In the genomic region with DNA sequence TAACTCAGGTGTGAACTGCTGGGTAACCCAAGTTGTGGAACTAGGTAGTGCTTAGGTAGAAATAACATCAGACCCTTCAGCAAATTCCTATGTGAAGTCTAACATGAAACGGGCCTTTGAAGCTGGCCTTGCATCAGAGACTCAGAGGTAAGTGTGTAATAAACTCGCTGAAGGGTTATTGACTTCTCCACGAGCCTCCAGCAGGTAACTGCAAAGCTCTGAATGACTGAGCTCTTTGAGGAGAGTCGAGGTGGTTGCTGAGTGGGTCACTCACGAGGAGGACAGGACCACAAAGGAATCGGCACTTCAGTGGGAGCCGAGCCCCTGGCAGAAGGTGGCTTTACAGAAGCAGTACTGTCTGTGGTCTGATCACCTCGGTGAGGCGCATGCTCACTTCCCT, we compare ENCODE assay signal across 18 mouse cellular contexts.
"Had no signal": no experiment of that assay in that cellular context is flagged by ENCODE, and none has a peak within 500 bp of the region (broad histone marks: within the 10 kb centered on the region; RNA-seq: fewer than 3 reads in every experiment).

No protein-coding gene starts in this region.

- H3K9ac ChIP-seq: intestine, embryonic 15.5 days; limb, embryonic 13.5 days; liver, embryonic 12.5 days; liver, embryonic 15.5 days; midbrain, embryonic 12.5 days; midbrain, embryonic 15.5 days; neural tube, embryonic 12.5 days; neural tube, embryonic 15.5 days; stomach, embryonic 15.5 days had no signal

- H3K4me3 ChIP-seq: intestine, embryonic 15.5 days; limb, embryonic 10.5 days; limb, embryonic 13.5 days; liver, embryonic 12.5 days; liver, embryonic 15.5 days; midbrain, embryonic 12.5 days; midbrain, embryonic 15.5 days; neural tube, embryonic 12.5 days; neural tube, embryonic 15.5 days; stomach, embryonic 15.5 days had no signal

- H3K9me3 ChIP-seq: intestine, embryonic 15.5 days; limb, embryonic 10.5 days; limb, embryonic 13.5 days; liver, embryonic 12.5 days; liver, embryonic 15.5 days; midbrain, embryonic 12.5 days; midbrain, embryonic 15.5 days; neural tube, embryonic 12.5 days; neural tube, embryonic 15.5 days; stomach, embryonic 15.5 days had no signal

- H3K27ac ChIP-seq: intestine, embryonic 15.5 days; limb, embryonic 10.5 days; limb, embryonic 13.5 days; liver, embryonic 12.5 days; liver, embryonic 15.5 days; midbrain, embryonic 12.5 days; midbrain, embryonic 15.5 days; neural tube, embryonic 12.5 days; neural tube, embryonic 15.5 days; stomach, embryonic 15.5 days had no signal

- H3K36me3 ChIP-seq: intestine, embryonic 15.5 days; limb, embryonic 10.5 days; limb, embryonic 13.5 days; liver, embryonic 12.5 days; liver, embryonic 15.5 days; midbrain, embryonic 12.5 days; midbrain, embryonic 15.5 days; neural tube, embryonic 12.5 days; neural tube, embryonic 15.5 days; stomach, embryonic 15.5 days had no signal

- H3K27me3 ChIP-seq: intestine, embryonic 15.5 days; limb, embryonic 13.5 days; liver, embryonic 15.5 days; midbrain, embryonic 12.5 days; midbrain, embryonic 15.5 days; neural tube, embryonic 12.5 days; neural tube, embryonic 15.5 days; stomach, embryonic 15.5 days had no signal

- H3K4me2 ChIP-seq: intestine, embryonic 15.5 days; limb, embryonic 13.5 days; liver, embryonic 12.5 days; liver, embryonic 15.5 days; midbrain, embryonic 12.5 days; midbrain, embryonic 15.5 days; neural tube, embryonic 12.5 days; neural tube, embryonic 15.5 days; stomach, embryonic 15.5 days had no signal

- H3K4me1 ChIP-seq: intestine, embryonic 15.5 days; limb, embryonic 13.5 days; liver, embryonic 12.5 days; liver, embryonic 15.5 days; midbrain, embryonic 12.5 days; midbrain, embryonic 15.5 days; neural tube, embryonic 12.5 days; neural tube, embryonic 15.5 days; stomach, embryonic 15.5 days had no signal

- DNase-seq: kidney, adult 18-20 months; kidney, adult 9 months; kidney, postnatal 14 days; kidney, postnatal 4 days; liver; right cerebral cortex, postnatal 14 days; right cerebral cortex, postnatal 4 days; thymus, postnatal 36 days had no signal

- ATAC-seq: intestine, embryonic 15.5 days; liver, embryonic 12.5 days; midbrain, embryonic 15.5 days had no signal
